Mouse (Mus musculus): ENCODE results near the gene Card11.

The Card11 gene

DNA sequence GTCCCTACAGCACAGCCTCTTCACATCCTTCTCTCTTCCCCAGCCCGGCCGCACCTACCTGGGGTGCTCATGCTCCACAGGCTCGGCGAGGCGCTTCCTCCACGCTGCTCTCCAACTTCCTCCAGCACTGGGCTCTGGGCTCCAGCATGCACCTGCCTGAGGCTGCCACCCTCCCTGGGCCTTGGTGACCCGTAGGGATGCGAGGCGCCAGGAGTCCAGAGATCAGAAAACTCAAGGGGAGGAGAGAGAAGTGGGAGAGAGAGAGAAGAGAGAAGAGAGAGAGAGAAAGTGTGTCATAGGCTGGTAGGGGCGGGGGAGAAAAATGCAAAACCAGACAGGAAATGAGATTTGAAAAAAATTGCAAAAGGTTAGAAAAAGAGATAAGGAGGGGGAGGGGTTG, at the start of gene Card11:
TSS of gene Card11 (minus strand) at position 234 of the 400 bp plus-strand sequence.
- DNase-seq (ENCODE audit: extremely low spot score, low spot score): no peak

DNA sequence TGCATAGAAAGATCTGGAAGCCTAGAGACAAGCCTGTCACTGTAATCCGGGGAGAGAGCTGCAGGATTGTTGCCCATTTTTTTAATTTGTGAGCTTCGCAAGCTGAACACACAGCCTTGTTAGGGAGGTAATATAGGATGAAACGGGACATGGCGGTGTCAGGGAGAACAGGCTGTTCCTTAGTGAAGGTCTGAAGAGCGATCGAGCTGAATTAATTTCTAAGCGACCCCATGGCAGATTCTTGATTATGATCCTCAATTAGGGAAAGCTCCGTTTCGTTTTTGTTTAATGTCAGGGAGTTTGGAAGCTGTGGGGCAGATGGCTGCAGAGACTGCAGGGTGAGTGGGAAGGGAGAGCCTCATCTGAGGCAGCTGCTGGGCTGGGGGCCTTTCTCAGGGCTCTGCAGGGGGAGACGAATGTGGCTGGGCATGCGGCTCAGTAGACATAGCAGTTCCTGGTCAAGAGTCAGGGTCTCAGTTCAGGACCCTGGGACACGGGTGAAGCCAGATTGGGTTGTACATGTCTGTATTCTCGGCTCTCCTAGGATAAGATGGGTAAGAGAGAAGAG, 47.4 kb upstream of the Card11 start:
- DNase-seq (ENCODE audit: extremely low spot score, low spot score): no peak

DNA sequence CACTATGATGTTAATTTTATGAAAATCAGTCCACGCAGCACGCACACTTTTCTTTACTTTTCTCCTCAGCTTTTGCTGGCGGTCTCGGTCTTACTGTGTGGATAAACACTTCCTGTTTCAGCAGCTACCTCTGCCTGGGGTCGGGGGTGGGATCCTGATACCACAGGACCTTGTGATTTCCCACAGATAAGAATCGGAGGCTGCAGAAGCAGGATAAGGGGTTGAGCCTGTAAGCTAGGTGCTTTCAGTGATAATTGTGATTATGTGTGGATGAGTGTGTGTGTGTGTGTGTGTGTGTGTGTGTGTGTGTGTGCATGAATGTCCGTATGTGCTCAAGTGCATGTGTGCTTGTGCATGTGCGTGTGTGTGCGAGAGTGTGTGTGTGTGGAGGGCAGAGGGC, 44.6 kb upstream of the Card11 start:
- no peak for DNase-seq (ENCODE audit: extremely low spot score, low spot score)

DNA sequence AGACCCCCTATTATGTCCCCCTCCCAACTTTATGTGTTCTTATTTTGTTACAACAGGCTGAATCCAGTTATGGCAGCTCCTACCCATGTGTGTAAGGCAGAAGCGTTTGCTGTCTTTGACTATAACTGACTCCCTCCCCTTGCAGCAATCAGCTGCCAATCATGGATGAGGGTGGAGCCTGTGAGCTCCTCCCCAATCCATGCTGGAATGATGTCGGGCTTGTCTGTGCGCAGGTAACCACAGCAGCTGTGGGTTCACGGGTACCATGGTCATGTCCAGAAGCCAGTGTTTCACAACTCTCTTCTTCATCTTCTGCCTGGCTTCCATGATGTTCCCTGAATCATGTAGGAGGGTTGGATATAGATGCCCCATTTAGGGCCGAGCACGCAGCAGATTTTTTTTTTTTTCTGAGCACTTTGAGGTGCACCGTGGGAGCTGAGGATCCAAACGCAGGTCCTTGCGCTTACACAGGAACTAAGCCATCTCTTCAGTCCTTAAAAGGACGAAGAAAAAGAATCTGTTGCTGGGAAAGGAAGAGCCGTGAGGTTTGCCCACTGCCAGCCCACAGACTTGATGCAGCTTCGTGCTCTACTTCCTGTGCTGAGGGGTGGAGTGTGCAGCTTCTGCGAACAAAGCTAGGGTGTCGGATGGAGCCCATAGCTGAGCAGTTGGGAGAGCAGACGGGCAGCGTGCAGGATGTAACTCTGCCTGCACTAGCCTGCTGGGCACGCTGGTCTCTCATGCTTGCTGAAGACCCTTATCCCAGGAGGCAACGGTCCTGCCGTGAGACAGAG, 43.5 kb upstream of the Card11 start:
- DNase-seq (ENCODE audit: extremely low spot score, low spot score): no peak

DNA sequence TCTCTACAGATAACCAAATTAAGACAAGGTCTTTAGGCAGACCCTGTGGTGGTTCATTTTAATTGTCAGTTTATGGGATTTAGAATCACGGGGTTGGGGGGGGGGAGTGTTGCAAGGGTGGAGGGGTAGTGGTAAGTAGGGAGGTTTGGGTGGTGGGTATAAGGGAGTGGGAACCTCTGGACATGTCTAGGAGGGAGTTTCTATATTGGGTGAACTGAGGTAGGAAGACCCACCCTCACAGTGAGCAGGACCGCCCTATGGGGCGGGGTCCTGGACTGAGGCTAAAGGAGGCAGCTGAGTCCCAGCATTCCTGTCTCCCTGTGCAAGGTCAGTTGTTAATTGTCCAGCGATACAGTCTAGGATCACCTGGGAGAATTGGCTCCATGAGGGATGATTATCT, 42.0 kb upstream of the Card11 start:
- no peak for DNase-seq (ENCODE audit: extremely low spot score, low spot score)

DNA sequence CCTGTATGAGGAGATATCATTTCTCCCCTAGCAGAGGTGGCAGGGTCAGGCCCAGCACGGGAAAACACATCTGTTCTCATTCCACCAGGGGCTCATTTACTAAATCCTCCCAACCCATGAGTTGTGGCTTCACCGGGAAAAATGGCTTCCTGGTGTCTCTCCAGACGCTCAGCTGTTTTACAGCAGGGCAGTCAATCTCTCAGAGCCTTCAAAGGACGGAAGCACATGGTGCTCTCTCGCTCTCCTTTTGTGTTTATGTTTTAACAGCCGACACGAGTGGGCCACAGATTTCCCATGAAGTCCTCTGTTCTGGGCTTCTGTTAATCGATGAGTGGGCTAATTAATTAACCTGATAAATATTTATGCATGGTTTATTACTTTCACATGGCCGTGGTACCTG, 40.5 kb upstream of the Card11 start:
- DNase-seq (ENCODE audit: extremely low spot score, low spot score): peak; percentile 32

DNA sequence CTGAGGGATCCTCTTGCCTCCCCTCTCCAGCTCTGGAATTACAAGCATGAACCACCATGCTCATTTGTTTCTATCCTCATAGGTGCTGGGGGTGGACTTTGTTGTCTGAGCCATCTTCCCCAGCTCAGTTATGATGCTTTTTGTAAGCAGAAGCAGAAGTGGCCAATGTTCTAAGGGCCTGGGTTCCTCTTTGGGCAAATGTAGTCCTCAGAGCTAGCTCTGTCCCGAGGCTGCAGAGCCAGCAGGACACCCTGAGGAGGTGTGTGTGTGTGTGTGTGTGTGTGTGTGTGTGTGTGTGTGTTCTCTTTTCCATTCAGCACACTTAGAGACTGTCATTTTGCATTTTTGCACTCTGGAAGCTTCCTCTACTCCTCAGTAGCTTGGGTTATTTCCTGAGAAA, 38.0 kb upstream of the Card11 start:
- no peak for DNase-seq (ENCODE audit: extremely low spot score, low spot score)

DNA sequence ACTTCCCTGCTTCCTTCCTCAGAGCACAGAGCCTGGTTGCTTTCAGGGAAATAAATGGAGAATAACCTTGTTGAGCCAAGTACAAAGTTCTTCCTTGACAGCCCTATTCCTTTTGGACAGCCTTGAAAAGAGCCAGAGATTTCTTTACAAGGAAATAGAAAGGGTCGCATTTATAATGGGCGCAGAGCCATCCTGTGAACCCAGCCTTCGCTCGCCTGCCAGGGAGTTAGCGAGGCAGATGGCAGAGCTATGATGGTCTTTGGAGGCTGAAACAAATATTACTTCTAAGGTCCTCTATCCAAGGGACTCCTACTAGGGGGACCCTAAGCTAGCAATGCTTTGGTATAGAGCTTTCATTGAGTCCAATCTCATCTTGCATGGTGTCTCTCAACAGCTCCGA, 35.0 kb upstream of the Card11 start:
- no peak for DNase-seq (ENCODE audit: extremely low spot score, low spot score)

DNA sequence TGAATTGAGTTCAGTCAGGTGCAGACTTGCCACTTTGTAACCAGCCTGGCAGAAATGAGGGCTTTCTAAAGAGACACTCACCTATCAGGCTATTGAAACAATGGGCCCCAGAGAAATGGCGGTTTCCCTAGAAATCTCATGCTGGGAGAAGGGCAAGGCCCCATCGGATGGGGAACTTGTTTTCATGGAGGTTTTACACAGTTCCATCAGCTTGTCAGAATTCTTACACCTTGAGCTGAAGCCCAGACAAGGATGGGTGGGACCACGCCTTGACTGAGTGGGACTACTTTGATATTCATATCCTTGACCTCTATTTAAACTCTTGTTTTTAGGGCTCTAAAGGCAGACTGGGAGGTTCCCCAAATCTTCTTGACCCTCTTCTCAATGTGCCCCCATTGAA, 33.9 kb upstream of the Card11 start:
- DNase-seq (ENCODE audit: extremely low spot score, low spot score): no peak

DNA sequence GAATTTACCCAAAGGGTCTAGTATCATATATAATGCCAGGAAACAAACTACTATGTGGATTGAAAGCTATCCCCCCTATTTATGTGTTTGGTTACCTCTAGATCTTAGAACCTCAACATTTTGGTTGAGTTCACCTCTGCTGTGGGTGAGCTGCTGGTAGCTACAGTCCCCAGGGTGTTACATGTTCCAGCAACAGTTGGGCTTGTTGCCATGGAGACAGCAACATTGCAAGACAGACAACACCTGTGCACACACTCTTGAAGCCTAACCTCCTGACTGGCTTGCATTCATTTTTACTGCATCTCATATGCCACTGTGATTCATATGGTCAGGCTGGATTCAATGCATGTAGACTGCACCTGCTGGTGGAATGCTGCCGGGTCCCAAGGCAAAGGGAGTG, 32.6 kb upstream of the Card11 start:
- no peak for DNase-seq (ENCODE audit: extremely low spot score, low spot score)

DNA sequence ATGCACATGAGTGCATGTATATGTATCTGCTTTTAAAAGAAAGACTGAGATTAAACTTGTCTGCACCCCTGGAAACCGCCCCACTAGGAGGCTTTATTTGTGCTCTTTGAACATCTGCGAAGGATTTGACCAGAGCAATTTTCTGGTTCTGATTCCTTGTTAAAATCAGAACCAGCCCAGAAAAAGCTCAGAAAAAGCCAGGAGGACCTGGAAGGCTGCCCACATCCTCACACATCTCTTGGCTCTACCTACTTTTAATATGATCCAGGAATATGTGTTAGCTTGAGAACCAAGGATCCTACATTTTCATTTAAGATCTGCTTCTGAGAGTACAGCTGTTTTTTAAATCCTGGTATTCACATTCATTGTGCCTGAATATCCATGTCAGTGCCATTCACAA, 29.0 kb upstream of the Card11 start:
- DNase-seq (ENCODE audit: extremely low spot score, low spot score): no peak

DNA sequence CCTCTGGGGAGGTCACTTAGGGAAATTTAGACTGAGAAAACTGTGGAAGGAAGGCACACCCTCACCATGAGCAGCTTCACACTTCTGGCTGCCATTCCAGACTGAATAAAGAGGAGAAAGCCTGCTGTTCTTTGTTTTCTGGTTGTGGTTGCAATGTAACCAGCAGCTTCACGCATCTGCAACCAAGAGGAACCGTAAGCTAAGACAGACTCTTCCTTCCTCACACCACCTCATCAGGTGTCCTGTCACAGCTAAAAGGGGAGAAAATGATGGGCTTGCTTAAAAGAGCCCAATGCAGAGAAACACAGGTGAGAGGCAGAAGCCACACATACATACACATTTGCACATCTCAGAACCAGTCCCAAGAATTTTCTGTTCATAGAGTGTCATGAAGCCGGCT, 25.3 kb upstream of the Card11 start:
- no peak for DNase-seq (ENCODE audit: extremely low spot score, low spot score)

DNA sequence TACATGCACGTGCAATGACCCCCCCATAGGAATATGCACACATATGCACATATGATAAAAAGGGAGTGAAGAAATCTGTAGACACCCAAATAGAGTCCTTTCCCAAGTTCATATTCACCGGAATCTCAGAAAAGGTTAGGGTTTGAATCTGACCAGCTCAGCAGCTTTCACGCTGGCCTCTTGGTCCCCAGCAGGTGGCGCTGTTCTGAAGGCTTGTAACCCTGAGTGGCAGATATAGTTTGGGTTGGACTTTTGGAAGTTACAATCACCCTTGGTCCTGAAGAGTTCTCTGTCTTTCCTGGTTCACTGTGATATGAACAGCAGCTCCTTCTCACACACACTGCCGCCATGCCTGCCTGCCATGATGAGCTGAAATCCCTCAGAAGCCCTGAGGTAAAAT, 24.1 kb upstream of the Card11 start:
- DNase-seq (ENCODE audit: extremely low spot score, low spot score): no peak

DNA sequence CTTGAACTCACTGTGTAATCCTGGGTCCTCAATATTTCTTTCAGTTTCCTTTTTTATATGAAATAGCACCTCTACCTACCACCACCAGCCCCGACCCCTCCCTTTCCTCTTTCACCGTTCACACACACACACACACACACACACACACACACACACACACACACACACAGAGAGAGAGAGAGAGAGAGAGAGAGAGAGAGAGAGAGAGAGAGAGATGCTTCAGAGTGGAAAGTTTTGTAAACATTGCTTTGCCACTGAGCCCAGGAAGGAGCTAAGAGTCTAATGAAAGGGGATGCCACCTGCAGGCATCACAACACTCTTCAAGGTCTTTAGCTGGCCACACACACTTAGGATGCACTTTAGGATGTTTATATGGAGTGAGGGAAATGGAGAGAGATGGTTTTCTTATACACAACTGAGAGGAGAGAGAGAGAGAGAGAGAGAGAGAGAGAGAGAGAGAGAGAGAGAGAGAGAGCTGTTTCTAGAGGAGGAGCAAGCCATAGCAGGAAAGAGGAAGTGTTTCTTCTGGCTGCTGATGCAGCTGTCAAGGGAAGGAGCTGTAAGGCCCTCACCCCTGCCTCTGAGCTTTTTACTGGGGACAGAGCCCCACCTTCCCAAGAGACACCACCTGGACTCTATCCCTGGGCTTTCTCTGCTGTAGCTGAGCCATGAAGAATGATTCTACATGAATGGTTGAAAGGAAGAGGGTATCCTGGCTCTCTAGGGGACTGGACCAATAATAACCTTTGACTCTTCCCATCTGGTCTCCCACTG, 17.7 kb upstream of the Card11 start:
- DNase-seq (ENCODE audit: extremely low spot score, low spot score): no peak

DNA sequence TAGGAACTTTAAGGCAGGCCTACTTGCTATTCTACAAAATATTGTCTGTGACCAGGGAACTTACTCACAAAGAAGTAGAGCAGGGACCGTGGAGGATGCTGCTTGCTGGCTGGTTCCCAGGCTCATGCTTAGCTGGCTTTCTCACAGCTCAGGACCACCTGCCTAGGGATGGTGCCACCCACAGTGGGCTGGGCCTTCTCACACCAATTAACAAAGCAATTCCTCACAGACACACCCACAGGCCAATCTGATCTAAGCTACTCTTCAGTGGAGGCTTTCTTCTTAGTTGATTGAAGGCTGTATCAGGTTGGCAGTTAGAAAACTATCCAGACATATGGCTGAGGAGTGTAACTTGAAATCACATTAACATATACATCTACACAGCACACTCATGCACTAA, 15.7 kb upstream of the Card11 start:
- DNase-seq (ENCODE audit: extremely low spot score, low spot score): no peak

DNA sequence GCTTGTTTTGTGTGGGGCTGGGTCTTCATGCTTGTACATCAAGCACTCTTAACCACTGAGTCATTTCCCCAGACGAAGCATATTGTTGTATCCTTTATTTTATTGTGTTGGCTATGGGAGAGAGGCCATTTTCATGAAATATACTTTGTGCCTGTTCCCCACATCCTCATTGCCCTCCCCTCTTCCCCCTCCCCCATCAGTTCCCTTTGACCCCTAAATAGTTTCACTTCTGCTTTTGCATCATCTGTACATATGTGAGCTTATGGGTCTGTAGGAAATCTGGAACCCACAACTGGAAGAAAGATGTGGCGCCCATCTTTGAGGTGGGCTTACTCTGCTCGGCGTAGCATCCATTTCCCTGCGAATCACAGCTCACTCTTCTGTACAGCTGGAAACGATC, 13.8 kb upstream of the Card11 start:
- no peak for DNase-seq (ENCODE audit: extremely low spot score, low spot score)

DNA sequence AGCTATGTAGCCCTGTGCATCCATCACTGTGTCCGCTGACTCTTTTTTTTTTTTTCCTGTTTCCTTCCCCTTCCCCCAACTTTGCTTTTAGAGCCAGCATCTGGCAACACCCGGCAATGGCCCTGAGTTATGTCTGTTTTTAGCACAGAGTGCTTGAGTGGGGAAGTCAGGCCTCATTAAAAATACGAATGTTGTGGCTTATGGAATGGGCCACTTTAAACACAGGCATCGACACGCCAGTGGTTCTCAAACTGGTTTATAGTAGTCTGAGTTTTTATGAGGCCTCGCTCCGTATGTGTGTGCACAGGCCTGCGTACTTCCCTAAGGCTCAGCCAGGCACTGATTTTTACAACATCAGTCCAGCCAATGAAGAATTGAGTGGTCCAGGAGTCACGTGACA, 13.1 kb upstream of the Card11 start:
- no peak for DNase-seq (ENCODE audit: extremely low spot score, low spot score)

DNA sequence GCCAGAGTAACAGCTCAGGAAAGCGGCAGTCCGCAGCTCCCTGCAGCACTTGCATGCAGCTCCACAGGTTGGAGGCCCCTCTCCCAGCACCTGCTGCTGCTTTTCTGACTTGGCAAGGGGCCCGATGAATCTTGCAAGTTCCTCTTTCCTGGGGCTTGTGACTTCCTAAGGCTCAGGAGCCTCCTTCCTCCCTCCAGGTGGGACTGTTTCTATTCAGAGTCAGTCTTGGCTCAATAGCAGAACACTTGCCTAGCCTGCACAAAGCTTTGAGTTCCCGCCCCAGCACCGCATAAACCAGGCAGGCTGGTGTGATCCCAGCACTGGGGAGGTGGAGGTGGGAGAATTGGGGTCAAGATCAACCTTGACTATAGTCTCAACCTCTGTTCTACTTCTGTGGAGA, 5.1 kb upstream of the Card11 start:
- DNase-seq (ENCODE audit: extremely low spot score, low spot score): no peak

DNA sequence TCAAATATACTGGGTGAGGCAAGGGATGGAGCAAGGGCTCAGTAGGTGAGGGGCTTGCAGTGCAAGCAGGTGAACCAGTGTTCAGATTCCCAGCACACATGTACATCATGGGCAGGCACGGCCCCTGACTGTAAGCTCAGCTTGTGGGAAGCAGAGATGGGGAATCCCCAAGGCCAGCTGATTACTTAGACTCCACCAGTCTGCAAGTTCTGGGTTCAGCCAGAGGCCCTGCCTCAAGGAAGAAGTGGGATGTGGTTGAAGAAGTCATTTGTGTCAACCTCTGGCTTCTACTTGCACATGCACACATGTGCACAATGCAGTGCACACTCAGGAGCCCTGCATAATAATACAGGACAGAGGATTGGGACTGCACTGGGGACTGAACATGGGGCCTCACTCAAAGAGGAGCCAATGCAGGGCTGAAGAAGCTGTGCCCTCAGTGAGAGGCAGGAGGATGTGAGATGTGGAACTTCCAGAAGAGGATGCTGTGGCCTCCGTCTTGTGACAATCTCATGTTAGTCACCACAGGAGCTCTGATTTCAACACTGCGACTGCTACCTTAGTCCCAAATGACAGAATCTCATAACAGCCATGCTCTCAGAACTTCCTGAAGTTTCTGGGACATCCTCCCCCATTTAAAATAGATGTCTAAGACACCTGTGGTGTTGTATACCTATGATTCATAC, 3.8 kb upstream of the Card11 start:
- no peak for DNase-seq (ENCODE audit: extremely low spot score, low spot score)

DNA sequence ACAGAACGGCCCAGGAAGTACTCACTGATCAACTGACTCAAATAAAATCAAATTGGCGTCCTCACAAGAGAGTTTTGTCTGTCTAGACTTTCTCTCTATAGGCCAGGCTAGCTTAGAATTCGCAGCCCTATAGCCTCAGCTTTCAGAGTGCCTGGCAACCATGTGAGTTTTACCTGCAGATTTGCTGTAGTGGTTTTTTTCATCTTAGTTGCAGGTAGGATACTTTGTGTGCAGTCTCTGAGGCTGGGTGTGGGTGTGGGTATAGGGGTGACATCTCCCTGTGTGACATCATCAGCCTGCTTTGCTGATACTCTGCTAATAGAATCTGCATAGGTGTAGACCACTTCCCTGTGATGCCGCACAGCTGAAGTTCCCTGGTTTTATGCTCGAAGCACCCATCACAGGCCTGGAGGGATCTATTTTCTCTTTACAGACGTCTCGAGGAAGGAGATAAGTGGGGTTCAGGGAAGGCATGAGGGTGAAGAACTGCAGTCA, 1.2 kb downstream of the Card11 start:
- no peak for DNase-seq (ENCODE audit: extremely low spot score, low spot score)

DNA sequence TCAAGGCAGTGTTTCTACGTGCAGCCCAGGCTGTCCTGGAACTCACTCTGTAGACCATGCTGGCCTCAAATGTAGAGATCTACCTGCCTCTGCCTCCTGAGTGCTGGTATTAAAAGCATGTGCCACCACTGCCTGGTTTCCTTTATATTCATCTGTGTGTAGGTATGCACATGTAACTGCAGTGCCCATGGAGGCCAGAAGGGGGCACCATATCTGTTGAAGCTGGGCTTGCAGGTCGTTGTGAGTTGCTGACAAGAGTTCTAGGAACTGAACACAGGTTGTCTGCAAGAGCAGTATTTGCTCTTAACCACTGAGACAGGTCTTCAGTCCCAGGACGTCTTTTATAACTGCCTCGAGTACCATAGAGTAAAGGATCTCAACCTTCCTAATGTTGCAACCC, 2.6 kb downstream of the Card11 start:
- DNase-seq (ENCODE audit: extremely low spot score, low spot score): no peak

Measured in neural tube, embryonic 10.5 days (tissue).